Mouse (Mus musculus) brain, embryonic 14.5 days (tissue): ENCODE results near the gene Emc1. TPM values are rescaled to one million over a fixed set of nuclear protein-coding genes. Genes with fewer than 3 reads are reported as not detected.

Experiments
- DNase-seq: peaks from one replicate; pipeline ENCODE4 v3.0.0-alpha.2; 2011; ENCODE audit warnings: low read depth
- CTCF ChIP-seq: fragments of 200-500 bp; IDR thresholded peaks from 2 replicates; pipeline ENCODE4 v1.5.1; 2012; ENCODE audit warnings: inconsistent platforms, mild to moderate bottlenecking, moderate library complexity, borderline replicate concordance; ENCODE audit not compliant: insufficient read depth, insufficient read length; ENCODE audit errors: extremely low read depth
- POLR2A ChIP-seq: fragments of 200-500 bp; IDR thresholded peaks from 2 replicates; pipeline ENCODE4 v1.6.1; 2012; ENCODE audit warnings: mild to moderate bottlenecking, inconsistent platforms, borderline replicate concordance; ENCODE audit not compliant: poor library complexity, insufficient read depth, insufficient read length, severe bottlenecking; ENCODE audit errors: extremely low read depth
- polyA plus RNA-seq: library from polyadenylated mRNA; depleted of rRNA; stranded (reverse); fragments of >200 nt; gene quantifications from 2 replicates; pipeline ENCODE4 v1.2.3, GENCODE M21; 2012; rRNA removed

Emc1 gene
- polyA plus RNA-seq, 1 experiment: 48.1 TPM

DNA sequence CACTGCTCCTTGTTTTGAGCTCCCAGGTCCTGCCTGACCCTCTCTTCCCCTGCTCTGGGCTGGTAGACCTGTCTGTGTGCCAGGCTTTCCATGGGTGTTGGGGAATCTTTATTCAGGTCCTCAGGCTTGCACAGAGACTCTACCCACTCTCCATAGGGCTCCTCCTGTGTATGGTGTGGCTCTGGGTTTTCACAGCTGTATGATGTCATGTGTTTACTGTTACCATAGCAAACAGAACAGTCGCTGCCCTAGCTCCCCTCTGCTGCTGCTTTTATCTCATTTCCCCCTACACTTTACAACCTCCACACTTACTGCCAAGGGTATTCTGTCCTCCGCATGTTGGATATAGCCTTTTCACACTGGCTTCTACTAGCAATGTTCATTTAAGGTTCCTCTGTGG is 43.0 kb downstream of the Emc1 start:
- no peak for DNase-seq
- TF ChIP-seq CTCF: no peak
- TF ChIP-seq POLR2A: no peak

DNA sequence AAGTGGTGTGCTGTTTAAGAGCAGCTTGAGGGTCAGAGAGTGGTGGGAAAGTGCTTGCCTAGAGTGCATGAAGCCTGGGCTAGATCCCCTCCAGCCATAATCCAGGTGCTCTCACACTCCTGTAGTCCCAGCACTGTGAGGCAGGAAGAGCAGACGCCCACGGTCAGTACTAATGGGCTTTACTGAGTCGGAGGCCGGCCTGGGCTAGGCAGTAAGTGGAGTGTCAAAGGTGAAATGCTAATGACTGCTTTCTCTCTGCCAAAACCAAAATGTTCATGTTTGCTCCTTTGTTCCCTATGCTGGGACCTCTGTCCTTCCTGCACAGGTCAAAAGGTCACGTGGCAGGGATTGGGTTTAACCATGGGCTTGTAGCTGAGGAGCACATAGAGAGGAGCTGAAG is 48.1 kb downstream of the Emc1 start:
- DNase-seq: no peak

GRCm38 (mm10) chr4:139403214-139403613 is 50.8 kb downstream of the Emc1 start:
- DNase-seq: no peak
- TF ChIP-seq POLR2A (no peak), CTCF (0 out of 2 replicates have a peak, but pooled peaks have one; percentile 5)

More for the DNA sequence above, 48.1 kb downstream of the Emc1 start:
- TF ChIP-seq CTCF (no peak), POLR2A (no peak)

- TF ChIP-seq POLR2A (no peak), CTCF (no peak)
- DNase-seq: no peak
Observed at GRCm38 (mm10) chr4:139411351-139411750, 59.0 kb downstream of the Emc1 start.

GRCm38 (mm10) chr4:139417868-139418267 is 65.5 kb downstream of the Emc1 start:
- no peak for DNase-seq
- peak; percentile 5; the same call in 1 of the 2 replicates for TF ChIP-seq CTCF
- TF ChIP-seq POLR2A: no peak

- no peak for DNase-seq
- TF ChIP-seq CTCF: no peak
- no peak for TF ChIP-seq POLR2A
Observed at GRCm38 (mm10) chr4:139421621-139422020, 69.2 kb downstream of the Emc1 start.

- DNase-seq: no peak
- TF ChIP-seq POLR2A (no peak), CTCF (no peak)
Observed at GRCm38 (mm10) chr4:139422409-139422808, 70.0 kb downstream of the Emc1 start.

- TF ChIP-seq POLR2A: no peak
- TF ChIP-seq CTCF: no peak
- DNase-seq: no peak
Observed at GRCm38 (mm10) chr4:139423270-139423669, 70.9 kb downstream of the Emc1 start.

Other genes starting within 250 kb of the Emc1 start
- 115 and 144 TPM in 2 replicates for gene Minos1, start 221.5 kb upstream of the Emc1 start, polyA plus RNA-seq
- gene Capzb, start 159.7 kb upstream of the Emc1 start, polyA plus RNA-seq: 138 and 186 TPM in 2 replicates
- 21.7 and 27.3 TPM in 2 replicates for gene Pqlc2, start 41.9 kb upstream of the Emc1 start, polyA plus RNA-seq
- gene Akr7a5, start 41.8 kb upstream of the Emc1 start, polyA plus RNA-seq: 16.5 and 22.4 TPM in 2 replicates
- 56.6 and 62.0 TPM in 2 replicates for gene Mrto4, start within 50 bp of the Emc1 start, polyA plus RNA-seq
- 200 and 228 TPM in 2 replicates for gene Ubr4, start within 50 bp of the Emc1 start, polyA plus RNA-seq
- gene Iffo2, start 178.0 kb downstream of the Emc1 start, polyA plus RNA-seq: 5.6 and 11.0 TPM in 2 replicates